Mouse (Mus musculus) layer of hippocampus, postnatal 25 days (tissue): ENCODE measurements around the gene Gbp7. TPM values are rescaled to one million over a fixed set of nuclear protein-coding genes. Genes with fewer than 3 reads are reported as not detected.
"Not testable (repeated sequence)": the region's sequence is repeated elsewhere in the genome, so short reads cannot be mapped to it uniquely, and the experiment has no call there.

Source experiments
- DNase-seq, 2 experiments: peaks; one replicate each; pipeline ENCODE4 v3.0.0; 2022; ENCODE audit warnings: mixed read lengths in 2 of 2, low spot score in 1 of 2; ENCODE audit errors: extremely low spot score in 1 of 2
- total RNA-seq, 2 experiments: library from RNA; stranded (reverse); gene quantifications; 2 replicates each; pipeline ENCODE4 v1.2.3; 2021

Gbp7 gene
- 1 to 10 TPM; 2.2 TPM for total RNA-seq

DNA sequence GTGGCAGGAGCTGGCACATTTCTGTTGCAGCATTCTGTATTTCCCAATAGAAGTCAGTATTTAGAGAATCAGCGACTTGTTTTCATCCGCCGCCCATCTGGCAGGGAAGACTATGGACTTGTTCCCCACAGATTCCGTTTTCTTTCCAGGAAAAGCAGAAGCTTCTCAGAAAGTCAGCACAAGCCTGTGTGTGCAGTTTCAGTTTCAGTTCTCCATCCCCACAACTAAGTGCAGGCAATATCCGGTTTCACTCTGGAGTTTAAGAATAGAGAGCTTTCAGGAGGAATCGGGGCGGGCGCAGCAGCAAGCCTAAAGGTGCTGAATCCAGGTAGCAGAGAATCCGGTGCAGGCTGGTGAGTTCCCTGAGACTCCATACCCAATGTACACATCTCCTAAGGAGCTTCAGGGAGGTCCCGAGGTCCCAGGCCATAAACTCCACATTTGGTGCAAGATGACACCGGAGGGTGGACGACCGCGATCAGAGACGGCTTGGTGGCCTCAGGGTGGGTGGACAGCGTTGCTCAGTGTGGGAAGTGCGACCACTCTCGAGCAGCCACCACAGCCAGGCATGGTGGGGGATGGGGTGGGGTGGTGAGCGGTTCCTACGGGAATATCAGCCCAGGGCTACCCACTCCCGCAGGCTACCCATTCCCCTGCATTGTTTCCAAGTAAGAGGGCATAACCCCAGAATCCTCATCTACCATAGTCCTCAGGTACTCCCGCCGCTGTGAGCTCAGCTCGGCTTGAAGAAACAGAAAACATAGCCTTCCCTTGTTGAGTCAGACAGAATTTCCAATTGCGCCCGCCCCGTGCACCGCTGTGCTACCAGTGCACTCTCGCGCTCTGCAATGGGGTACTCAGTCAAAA lies at the start of gene Gbp7:
Gbp7 (plus strand) TSS at position 256 of the 867 bp plus-strand sequence.
- peak; percentile 17 to 20 for DNase-seq

DNA sequence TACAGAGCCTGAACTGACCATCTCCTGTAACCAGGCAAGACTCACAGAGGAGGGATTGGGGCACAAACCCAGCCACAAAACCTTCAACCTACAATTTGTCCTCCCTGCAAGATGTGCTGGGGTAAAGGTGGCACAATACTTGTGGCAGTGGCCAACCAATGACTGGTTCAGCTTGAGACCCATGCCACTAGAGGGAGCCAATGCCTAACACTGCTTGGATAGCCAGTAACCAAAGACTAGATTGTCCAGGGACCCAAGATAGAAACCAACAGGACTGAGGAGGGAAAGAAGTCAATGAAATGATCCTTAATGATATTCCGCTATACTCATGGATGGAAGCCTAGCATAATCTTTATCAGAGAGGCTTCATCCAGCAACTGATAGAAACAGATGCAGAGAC lies 39.7 kb upstream of the Gbp7 start:
- DNase-seq, result peak; percentile 33 to 64

DNA sequence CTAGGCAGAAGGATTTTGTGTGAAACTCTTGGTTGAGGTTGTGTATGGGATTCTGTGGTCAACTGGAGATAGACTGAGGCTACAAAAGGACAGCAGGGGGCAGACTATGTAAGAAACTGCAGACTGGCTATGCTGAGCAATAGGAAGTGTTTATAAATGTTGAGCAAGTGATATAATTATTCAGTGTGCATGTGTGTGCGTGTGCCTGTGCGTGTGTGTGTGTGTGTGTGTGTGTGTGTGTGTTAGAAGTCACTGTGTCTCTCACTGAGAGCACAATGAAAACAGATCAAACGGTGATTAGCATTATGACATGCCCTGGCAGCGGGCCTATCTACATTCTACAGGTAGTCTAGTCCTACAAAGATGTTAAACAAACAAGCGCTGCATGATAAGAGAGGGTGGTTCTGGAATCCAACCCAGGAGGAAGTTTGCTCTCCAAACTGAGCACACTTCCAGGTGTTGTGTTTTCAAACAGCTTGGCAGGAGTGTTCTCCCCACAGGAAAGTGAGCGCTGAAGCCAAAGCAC lies 36.5 kb upstream of the Gbp7 start, which contains the start of gene Gbp5:
Gbp5 (plus strand) TSS at position 443 of the 526 bp plus-strand sequence.
- no peak for DNase-seq

DNA sequence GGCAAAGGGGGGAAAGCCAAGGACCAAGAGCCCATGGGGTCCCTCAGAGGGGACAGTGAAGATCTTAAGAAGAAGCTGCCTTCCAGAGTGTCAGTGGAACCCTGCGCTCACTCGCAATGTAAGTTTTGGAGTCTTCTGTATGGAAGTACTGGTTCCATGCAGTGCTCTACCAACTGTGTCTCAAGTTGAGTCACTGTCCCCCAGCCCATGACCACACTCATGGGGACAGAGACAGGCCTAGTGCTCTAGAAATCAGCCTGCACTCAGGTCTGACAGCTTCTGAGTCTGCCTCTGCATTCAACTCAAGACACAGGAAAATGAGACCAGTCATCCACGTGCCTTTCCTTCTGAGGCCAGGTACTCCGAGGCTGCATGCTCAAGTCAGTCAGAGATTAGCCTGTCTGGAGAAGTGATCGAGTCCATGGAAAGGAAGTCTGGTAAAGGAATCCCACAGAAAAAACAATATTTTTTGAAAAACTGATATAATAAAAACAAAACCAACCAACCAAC lies 34.9 kb upstream of the Gbp7 start:
- DNase-seq, result no peak

DNA sequence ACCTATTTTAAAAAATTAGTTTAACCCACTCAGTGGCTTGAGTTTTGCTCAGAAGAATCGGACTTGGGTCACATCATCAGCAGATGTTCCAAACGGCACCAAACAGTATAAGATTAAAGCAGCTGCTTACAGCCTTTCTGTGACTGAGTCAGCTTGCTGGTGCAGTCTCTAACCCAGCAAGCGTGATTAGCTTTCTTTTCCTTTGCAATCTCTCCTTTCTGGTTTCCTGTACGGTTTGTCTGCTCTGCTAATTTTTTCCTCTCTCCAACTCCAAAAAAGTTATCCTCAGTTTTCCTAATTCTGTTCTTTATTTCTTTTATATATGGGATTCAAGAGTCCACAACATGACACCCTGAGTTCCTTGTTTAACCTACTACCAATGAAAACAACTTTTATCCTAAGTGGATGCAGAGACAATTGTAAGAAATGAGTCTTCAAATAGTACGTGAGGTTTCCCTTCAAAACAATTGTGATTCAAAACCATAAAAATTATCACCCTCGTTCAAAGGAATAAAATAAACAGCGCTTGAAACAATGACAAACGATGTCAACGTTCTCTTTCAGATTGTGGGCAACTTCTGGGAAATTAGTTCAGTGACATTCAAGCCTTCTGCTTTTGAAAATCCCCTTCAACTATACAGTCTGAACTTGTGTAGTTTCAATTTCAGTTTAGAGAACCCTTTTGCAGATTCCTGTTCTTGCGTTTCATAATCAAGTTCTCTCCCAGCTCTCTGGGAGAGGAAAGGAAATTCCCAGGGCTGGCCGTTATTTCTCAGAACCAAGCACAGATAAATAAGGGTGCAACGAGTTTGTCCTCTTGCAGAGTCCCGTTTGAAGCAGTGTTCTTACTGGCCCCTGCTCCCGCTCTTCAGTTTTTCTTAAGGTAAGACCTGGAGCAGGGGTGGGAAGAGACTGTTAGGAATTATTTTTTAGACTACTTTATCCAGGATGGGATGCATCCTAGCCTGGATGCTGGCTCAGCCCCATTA lies 33.7 kb upstream of the Gbp7 start:
- DNase-seq, result no peak

DNA sequence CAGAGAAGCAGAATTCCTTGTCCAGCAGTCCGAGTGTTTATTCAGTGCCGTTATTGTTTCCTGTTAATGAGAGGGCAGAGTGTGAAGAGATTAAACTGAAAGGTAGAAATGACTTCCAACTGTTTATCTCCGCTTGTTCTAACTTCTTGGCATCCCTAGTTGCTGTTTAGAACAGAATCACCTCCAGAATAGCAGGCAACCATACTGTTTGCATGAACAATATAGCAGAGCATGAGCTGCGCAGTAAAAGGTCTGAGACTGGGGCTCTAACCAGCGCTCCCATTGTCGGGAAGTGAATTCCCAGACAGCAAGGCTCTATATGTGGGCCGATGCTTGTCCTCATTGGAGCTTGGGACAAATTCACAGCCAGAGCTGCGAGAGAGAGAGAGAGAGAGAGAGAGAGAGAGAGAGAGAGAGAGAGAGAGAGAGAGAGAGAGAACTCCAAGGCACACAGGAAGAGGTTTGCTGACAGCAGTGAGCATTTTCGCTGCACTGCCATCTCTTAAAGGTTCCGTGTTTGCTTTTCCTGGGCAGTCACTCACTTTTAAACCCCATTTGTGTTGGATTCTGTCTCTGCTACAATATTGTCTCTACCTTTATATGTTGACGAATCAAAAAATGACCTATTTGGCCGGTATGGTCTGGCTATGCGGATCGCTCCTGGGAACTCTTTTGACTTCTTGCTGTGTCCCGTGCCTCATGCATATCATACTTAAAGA lies 32.9 kb upstream of the Gbp7 start:
- no peak for DNase-seq

DNA sequence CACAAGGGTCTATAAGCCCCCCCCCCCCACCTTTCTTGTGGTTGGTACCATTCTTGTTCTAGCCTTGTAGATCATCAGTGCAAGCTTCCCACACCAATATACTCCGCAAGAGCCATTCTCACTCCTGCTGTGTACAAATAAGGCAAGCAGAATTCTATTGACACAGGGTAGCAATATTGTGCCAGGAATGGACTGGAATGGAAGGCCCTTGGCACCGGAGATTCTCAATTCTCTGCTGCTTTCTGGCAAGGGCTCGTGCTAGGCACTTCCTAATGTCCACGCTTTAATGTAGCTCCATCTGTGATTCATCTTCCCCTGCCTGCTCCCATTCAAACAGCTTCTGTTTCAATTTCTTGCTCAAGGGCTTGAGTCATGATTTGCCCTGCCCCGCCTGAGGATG lies 31.2 kb upstream of the Gbp7 start:
- DNase-seq, result no peak

DNA sequence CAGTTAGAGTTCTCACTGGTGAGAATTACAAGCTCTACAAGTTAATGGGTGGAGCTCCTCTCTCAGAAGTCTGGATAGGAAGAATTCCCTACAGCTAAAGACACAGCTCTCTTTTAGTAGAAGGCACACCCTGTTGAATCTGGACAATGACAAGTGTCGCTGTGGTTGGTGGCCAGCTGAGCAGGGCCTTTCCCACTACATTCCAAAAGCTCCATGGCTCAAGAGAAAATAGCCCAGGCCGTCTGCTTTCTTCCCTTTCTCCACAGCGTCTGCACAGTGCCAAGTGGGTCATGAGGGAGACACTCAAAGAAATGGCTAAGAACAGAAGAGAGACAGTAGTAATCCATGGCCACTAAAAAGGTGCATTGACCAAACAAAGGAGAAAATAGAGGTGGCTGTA lies 2.0 kb upstream of the Gbp7 start:
- DNase-seq, result no peak

DNA sequence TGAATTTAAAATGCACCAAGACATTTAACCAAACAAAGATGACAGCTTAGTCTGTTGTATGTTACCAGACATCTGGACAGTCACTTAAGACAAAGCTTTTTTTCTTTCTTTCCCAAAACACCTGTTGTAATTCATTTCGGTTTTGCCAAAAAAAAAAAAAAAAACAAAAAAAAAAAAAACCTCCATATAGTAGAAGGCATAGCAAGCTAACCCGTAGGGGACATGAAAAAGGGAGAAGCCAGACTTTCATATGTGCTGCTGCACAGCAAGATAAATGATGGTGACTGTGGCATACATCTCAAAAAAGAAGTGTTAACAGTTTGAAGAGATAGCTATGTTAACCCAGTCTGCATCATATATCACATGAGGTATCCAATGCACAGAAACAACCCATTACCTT lies 545 bp upstream of the Gbp7 start:
- no peak for DNase-seq

DNA sequence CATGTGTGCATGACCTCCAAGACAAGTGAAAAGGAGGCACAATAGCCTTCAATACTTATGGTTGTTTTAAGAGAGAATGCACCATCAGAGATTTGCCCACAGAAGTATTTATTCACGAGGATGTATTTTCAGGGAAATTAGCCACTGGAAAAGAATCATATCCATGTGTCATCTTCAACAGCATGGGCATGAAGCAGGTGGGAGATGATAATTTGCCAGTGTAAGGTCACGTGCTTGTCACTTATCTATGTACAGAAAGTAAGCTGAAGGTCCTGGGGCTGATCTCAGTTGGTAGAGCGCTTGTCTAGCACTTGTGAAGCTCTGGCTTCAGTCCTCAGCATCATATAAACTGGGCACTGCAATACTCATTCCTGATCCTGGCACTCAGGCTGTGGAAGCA lies 1.5 kb downstream of the Gbp7 start:
- DNase-seq, result no peak

DNA sequence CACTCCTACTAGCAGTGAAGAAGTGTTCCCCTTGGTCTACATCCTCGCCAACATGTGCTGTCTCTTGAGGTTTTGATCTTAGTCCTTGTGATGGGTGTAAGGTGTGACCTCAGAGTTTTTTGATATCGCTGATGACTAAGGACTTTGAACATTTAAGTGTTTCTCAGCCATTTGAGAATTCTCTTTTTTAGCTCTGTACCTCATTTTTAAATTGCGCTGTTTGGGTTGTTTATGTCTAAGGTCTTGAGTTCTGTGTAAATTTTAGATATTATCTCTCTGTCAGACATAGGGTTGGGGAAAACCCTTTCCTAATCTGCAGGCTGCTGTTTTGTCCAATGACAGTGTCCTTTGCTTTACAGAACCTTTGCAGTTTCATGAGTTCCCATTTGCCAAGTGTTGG lies 3.0 kb downstream of the Gbp7 start:
- DNase-seq, result no peak

DNA sequence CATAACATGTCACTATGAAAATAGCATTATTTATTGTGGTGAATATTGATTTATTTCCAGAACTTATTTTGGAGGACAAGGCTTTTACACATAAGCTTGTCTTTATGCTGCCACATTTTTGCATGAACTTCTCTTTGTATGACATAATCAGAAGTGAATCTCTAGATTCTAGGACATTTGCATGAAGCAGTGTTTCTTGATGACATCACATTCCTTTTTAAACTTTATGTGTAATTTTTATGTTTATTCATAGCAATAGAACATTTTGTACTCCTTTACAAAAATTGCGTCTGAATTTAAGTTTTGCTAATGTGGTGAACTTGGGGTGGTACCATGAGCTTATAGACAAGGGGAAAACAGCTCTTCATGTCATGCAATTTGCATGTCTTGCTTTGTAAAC lies 5.5 kb downstream of the Gbp7 start:
- DNase-seq, result no peak

DNA sequence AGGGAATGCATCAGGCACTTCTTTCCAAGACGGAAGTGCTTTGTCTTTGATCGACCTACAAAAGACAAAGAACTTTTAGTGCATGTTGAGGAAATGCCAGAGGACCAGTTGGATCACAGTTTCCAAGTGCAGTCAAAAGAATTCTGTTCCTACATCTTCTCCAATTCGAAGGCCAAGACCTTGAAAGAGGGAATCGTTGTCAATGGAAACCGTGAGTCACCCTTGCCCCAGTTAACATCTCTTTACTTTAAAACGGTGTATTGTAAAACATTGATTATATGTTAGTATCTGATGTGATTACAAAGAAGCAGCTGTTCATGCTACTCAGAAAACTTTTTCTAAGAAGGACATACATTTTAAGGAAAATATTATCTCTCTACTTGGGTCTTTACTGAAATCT lies 11.2 kb downstream of the Gbp7 start:
- no peak for DNase-seq

DNA sequence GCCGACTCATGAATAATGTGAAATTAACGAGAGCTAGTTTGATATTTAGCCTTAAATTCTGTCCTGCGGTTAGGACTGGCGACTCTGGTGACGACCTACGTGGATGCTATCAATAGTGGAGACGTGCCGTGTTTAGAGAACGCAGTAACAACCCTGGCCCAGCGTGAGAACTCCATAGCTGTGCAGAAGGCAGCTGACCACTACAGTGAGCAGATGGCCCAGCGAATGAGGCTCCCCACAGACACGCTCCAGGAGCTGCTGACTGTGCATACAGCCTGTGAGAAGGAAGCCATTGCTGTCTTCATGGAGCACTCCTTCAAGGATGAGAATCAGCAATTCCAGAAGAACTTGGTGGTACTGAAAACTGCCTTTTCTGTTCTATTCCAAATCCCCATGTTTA lies 12.6 kb downstream of the Gbp7 start:
- not testable (repeated sequence) for DNase-seq

DNA sequence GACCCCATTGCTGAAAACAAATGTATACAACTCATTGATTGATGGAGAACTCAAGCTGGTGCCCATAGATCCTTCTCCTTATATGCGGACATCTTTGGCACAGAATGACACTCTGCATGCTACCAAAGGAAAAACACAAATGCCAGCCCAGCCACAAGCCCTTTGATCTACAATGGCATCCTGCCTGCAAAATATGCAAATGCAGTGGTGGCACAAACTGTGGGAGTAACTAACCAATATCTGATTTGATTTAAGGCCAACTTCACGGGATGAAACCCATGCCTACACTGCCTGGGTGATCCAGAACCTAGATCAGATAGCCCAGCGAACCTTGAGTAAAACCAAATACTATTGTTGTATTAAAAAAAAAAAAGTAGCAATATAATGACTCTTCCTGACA lies 16.5 kb downstream of the Gbp7 start:
- DNase-seq, result no peak

DNA sequence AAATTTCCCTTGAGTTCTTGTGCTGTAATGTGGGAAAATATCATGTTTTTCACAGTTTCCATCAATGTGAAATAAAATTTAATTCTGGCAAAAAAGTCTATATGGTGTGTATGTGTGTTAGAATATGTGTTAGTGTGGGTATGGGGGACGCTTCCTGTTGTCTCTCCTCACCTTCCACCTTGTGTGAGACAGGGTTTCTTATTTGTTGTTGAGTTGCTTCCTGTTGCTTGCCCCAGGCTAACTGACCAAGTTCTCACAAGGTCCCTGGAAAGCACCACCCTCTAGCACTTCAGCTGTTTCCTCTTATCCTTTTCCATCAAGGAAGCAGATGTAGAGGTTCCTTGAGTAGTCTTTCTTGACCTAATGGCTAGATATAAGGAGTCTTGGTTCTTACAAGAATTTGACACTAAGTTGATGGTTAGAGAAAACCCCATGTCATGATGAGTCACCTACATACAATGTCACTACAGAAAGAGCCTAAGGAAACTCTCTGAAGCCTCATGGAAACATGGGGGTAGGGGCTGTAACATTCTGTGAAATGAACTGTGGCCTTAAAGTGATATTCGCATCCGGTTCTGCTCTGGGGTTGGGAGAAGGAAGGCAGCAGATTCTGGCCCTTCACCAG lies 20.0 kb downstream of the Gbp7 start:
- no peak for DNase-seq

DNA sequence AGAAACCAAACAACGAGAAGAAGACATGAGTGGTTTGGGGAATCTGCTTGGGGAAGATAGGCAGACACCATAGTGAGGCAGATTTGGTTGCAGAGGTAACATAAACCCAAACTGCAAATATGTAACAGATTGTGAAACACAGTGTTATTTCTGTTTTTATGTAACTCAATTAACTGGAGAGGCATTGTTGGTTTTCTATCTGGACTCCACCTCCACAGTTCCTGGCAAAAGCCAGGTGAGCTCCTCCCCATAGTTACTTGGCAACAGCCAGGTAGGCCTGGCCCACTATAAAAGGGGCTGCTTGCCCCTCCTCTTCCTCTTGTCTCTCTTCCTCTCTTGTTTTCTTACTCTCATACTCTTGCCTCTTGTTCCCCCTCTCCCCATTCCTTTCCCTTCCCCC lies 24.5 kb downstream of the Gbp7 start:
- DNase-seq, result no peak

DNA sequence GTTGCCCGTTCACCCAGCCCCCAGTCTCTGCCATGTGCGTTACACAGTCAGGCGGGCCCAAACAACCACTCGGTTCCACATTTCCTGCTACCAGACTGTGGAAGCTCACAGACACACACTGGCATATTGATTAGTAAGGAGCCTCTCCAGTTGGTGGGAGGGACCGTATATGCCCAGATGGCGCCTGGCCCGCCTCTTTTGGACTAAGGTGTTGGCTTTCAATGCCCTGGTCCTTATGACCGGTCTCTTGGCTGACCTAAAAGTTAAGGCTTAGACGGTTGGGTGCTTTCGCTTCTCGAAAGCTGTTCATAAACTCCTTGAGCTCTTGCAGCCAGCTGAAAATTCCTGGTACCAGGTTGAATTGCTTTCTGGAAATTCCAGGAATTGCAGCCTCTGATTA lies 25.5 kb downstream of the Gbp7 start:
- no peak for DNase-seq

DNA sequence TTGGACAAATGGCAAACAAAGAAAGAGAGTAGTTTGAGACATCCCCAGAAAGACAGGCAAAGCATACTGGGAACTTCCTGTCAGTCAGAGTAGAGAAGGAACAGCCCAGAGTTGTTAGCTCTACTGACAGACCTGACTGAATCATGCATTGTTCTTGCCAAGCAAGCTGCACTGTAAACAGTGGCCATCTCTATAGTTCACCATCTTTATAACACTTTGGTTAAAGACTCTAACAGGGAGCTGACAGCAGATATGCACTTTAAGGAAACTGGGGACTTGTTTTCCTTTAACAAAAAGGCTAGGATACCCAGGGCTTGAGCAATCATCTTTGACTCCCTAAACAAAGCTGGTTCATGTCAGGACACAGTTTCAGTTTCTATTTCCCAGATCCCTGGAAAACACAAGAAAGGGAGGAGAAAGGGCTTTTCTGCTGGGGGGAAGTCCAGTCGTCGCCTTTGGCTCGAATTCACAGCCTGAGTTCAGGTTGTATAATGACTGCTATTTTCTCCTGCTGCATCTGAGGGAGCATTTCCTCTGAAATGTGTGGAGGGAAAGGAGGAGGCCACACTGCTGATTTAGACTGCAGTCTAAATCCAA lies 29.6 kb downstream of the Gbp7 start, which contains the start of gene Gbp3:
Gbp3 (plus strand) TSS at position 395 of the 597 bp plus-strand sequence.
- DNase-seq, result no peak
